Mouse (Mus musculus) induced T-regulatory cell, adult 2 months (primary cell): ENCODE data around the gene Alg3.

ENCODE experiments used
- DNase-seq: peaks from one replicate; pipeline ENCODE4 v3.0.0-alpha.2; 2012; ENCODE audit warnings: low read depth

Gene Alg3

GRCm38 (mm10) chr16:20604705-20605104 lies 6.8 kb downstream of the Alg3 start:
- no peak for DNase-seq

- DNase-seq, result no peak
These were observed 11.0 kb downstream of the Alg3 start for GRCm38 (mm10) chr16:20600511-20600910.

DNA sequence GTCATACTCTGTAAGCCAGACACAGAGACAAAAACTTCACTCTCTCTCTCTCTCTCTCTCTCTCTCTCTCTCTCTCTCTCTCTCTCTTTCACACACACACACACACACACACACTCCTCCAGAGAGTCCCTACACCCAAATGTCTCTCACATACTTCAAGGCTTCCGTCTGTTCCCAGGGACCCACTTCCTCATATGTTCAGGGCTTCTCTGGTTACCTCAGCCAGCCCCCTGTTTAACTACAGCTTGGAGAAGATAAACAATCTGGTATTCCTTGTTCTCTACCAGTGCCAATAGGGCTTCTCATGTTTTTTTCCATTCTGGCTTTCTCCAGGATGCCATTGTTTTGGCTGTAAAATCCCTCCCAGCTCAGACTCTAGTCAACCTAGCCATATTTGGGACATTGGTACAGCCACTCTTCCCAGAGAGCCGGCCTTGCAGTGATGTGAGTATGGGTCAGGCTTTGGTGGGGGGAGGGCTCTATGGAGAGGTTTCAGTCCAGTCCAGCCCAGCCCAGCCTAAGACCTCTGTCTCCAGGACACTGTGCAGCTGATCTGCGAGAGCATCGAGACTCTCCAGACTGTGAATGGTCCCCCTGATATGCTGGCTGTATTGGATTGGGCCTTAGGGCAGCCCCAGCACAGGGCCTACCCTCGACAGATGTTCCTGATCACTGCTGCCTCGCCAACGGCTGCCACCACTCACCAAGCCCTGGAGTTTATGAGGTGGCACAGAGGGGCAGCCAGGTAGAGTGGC lies 14.7 kb downstream of the Alg3 start:
- no peak for DNase-seq

- no peak for DNase-seq
These were observed 15.8 kb downstream of the Alg3 start for GRCm38 (mm10) chr16:20595737-20596136.

- no peak for DNase-seq
These were observed 16.4 kb downstream of the Alg3 start for GRCm38 (mm10) chr16:20595060-20595673.

GRCm38 (mm10) chr16:20591076-20591705 lies 20.3 kb downstream of the Alg3 start:
- no peak for DNase-seq

GRCm38 (mm10) chr16:20590680-20591038 lies 20.9 kb downstream of the Alg3 start:
- DNase-seq, result no peak

- DNase-seq, result no peak
These were observed 21.4 kb downstream of the Alg3 start for GRCm38 (mm10) chr16:20589939-20590679.

DNA sequence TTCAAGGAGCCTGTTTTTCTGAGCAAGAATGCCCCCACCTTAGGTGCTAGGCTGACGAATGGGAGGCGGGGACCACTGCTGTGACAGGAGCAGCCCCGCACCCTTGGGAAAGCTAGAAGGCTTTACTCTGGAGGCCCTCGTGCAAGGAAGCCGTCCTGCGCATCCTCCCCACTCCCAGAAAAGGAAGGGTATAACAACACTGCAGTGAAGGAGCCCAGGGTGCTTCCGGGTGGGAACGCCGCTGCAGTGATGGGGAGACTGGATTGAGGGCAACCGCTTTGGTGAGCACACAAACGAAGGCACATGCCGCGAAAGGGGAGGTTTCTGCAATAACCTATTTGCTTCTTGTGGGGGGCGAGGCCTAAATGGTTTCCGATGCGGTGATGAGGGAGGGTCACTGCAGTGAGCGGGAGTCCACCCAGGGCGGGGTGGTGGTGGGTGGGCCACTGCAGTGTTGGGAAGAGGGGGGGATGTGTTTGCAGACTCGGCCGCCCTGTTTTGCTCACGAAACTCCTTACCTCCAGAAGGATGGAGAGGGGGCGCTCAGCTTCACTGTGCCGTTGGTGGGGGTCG lies 22.1 kb downstream of the Alg3 start, which contains the start of gene Vwa5b2:
TSS of gene Vwa5b2 (plus strand) at position 106 of the 573 bp plus-strand sequence.
- no peak for DNase-seq

DNA sequence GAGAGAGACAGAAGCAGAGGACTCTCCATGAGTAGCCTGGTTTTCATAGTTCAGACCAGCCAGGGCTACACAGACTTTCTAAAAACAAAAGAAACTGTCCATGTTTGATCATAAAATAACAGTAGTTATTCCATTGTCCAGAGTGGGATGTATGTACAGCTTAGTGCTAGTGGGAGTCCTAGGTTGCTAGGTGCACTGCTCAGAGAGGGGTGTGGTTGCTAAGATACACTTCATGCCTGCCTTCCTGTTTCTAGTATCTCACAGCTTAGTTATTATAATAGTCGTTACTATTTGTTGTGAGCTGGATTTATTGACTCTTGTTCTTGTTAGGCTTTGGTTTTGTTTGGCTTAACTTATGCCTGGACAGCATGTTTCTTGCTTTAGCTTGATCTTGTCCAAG lies 46.5 kb downstream of the Alg3 start:
- no peak for DNase-seq

GRCm38 (mm10) chr16:20557381-20557780 lies 54.2 kb downstream of the Alg3 start:
- DNase-seq, result no peak
